Mouse (Mus musculus) bone marrow macrophage, adult 2 months (primary cell): ENCODE results near the gene Itfg1.

Experiments
- CTCF ChIP-seq: IDR thresholded peaks from 2 replicates; pipeline ENCODE4 v1.5.1; 2012; ENCODE audit warnings: low read depth, mild to moderate bottlenecking, low read length, moderate library complexity
- POLR2A ChIP-seq: IDR thresholded peaks from 2 replicates; pipeline ENCODE4 v1.6.1; 2012; ENCODE audit warnings: mild to moderate bottlenecking, low read depth, low read length, borderline replicate concordance

- TF ChIP-seq CTCF (no peak), POLR2A (peak; percentile 20; the same call in 1 of the 2 replicates)
Measured at GRCm38 (mm10) chr8:85840657-85841488, at the start of gene Itfg1, which contains the start of gene Phkb.
